Mouse (Mus musculus): Measurements from ENCODE around the gene Sdk2. TPM values are rescaled to one million over a fixed set of nuclear protein-coding genes. Genes with fewer than 3 reads are reported as not detected.

Sdk2 gene
- polyA plus RNA-seq, 1 experiment = 0.47 TPM

DNA sequence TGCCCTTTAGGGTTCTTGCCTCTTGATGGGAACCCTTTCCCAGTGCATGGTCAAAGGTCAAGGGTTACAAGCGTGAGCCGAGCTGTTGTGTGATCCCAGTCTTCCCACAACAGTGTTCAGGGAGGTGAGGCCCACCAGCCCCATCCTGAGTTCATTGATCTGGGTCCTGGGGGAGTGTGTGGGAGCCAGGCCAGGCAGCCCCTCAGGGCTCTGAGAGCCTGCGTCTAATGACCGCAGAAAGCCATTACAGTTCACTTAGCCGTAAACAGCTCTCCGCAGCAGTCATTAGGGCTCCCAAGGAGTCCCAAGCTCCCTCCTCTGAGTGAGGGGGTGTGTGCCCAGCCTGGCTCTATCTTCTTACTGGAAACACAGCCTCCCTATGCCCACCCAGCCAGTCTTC, 66.8 kb downstream of the Sdk2 start:
- no peak for DNase-seq (ENCODE audit: low read depth, low spot score)
- 66% methylated on average over 6 of the region's 6 CpGs for WGBS

DNA sequence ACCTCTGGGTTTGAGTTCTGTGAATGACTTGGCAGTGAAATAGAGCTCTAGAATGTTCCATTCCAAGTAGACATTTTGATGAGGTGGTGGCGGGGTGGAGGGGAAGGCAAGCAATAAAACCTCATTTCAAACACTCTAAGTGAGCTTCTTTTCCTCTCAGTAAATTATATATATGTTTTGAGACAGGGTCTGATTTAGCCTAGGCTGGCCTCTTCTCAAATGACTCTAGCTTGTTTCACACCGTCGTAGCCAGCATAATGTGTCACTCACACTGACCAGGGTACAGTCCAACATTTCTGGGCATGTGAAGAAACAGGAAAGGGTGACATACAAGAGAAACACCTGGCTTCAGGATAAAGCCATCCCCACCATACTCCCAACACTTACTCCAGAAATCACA, 68.1 kb downstream of the Sdk2 start:
- DNase-seq (ENCODE audit: low read depth, low spot score) = no peak
- WGBS = 78% methylated on average over 3 of the region's 3 CpGs

DNA sequence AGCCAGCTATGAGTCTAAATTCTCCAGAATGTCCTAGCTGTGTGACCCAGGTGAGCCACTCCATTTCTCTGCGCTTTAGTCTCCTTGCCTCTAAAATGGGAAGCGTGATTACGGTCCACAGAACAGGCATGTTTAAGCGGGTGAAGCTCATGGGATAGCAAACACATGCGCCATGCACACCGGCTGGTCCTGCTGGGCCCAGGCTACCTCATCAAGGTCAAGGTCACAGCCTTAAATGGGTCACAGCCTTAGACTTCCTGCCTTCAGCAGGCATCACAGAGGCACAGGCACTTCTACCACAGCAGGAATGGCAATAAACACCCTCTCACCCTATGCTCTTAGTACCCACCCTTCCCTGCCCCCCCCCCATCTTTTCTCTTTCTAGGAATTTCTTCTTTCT, 72.9 kb downstream of the Sdk2 start:
- WGBS = 92% methylated on average over 6 of the region's 6 CpGs
- no peak for DNase-seq (ENCODE audit: low read depth, low spot score)

DNA sequence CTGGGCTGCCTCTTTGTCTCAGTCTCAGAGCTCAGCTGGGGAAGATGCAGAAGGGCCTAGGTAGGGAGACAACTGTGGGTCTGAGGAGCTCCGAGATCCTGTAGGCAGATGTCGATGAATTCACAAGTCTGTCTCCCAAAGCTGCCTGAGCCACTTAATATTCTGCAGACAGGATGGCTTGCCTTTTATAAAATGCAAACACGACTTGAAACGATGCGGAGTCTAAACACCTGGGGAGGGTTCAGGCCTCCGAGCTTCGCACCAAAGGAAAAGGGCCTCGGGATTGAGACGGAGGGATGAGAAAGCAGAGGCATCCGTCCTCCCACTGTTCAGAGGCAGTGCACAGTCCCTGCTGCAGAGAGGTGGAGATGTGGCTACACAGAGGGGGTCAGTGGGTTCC, 74.0 kb downstream of the Sdk2 start:
- no peak for DNase-seq (ENCODE audit: low read depth, low spot score)
- WGBS = 83% methylated on average over 10 of the region's 10 CpGs

DNA sequence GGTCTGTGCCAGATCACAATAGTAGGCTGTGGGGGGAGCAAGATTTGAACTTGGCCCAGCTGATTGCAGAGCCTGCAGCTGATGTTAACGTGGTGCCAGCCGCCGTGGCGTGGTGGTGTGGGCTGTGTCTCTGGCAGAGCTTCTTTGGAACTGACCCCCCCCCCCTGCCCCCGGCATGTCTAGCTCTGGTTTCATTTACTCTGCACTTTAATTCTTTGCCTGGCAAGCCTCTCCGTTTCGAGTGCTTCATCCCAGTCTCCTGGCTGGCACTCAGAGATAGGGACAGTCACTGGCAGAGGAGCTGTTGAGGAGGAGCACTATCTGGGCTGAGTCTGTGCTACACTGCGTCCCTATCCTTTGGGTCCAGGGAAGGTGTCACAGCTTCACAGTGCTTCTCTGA, 75.0 kb downstream of the Sdk2 start:
- WGBS = 68% methylated on average over 8 of the region's 8 CpGs

DNA sequence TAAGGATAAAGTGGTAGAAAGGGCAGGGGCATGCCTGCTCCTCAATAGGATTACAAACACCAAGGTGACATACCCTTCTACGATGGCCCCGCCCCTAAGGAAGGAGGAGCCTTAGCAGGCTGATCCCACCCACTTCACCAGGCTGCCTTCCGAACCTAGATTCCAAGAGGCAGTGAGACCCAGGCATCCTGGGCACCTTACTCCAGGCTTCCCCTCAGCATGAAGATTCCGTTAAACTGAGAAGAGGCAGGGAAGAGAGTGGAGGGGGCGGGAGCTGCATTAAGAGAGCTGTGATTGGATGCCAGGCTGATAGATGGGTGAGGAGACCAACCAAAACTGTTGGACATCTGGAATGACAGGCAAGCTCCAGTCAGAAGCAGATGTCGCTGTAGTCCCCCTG, 76.4 kb downstream of the Sdk2 start:
- DNase-seq (ENCODE audit: low read depth, low spot score) = no peak
- WGBS = 8% methylated on average over 6 of the region's 6 CpGs

More for the DNA sequence above, 75.0 kb downstream of the Sdk2 start:
- DNase-seq (ENCODE audit: low read depth, low spot score) = no peak

DNA sequence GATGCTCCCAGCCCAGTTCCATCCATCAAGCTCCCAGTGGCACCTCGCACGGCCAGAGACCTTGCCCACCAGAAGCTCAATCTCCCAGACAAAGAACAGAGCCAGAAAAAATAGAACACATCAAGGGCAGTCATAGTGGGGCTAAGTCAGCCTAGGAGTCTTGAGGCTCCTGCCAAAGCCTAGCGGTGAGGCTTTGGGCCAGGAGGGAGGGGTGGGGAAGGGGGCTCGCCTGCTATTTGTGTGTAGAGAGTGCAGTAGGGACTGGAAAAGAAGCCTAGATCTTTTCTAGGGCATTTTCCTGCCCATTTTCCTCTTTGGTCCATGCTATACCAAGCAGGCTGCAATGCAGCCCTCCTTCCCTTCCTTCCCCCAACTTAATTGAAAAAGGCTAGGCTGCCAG, 76.8 kb downstream of the Sdk2 start:
- DNase-seq (ENCODE audit: low read depth, low spot score) = no peak
- 42% methylated on average over 4 of the region's 4 CpGs for WGBS

DNA sequence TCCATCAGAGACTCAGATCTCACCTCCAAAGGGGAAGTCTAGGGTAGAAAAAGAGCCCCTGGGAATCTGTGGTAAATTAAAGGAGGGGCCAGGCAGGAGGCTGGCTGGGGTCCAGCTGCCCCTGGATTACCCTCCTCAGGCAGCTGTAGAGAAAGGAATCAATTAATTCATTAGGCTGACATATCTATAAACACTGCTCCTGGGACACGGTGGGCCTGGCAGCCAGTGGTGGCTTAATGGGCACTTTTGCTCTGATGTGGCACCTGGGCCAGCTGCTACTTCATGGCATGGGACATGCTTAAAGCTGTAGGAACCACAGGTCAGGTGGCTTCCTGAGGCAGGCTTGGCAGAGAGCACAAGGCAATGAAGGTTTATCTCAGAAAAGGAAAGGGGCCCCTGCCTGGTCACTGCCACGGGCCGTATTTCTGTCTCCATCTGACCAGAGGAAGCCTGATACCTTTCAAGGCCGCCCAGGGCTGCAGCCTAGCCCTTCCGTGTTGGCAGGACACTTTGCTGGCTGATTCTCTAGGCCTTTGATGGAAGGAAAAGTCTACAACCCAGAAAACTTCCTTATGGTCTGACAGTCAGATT, 80.9 kb downstream of the Sdk2 start:
- 44% methylated on average over 5 of the region's 5 CpGs for WGBS
- DNase-seq (ENCODE audit: low read depth, low spot score) = no peak

DNA sequence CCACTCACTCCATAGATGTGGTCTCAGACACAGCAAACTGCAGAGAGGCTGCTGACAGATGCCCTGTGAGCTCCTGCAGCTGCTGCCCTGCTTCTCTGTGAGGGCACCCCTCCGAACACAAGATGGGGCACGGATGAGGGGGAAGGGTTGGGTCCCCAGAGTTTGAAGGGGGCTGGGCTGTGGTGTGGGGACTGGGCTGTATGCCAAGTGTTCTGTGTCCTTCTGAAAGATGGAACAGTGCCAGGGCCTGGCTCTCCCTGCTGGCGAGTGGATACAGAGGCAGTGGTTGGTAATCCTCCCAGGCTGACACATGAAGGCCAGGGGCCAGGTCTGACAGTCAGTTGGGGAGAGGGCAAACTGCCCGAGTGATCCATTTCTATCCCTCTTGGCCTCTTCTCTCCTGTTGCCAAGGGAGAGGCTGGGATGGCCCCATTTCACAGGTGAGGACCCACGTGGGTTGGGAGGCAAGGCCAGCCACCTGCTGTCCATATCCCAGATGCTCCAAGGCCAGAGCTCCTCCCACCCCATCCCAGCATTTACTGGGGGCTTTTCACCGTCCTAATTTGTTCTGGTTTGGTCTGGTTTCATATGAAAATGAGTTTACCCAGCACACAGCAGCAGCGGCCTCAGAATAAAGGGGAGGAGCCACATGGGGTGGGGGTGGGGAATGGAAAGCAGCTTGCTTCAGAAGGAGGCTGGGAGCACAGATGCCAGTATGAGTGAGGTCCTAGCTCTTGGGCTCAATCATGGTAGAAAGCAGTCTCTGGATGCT, 84.9 kb downstream of the Sdk2 start:
- WGBS = 37% methylated on average over 7 of the region's 7 CpGs

DNA sequence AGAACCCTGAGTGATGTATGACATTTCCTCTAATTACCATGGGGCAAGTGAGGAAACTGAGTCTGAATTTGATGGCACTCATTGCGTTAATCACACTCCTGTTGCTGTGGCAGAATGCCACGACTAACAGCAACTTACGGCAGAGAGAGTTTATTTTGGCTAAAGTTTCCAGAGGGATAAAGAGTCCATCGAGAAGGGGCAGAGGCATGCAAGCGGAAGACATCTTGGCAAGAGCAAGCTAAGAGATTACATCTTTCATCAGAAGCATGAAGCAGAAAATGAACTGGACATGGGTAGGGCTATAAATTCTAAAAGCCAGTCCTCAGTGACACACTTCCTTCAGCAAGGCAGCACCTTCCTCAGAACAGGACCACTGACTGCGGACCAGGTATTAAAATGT, 85.8 kb downstream of the Sdk2 start:
- 73% methylated on average over 6 of the region's 6 CpGs for WGBS
- no peak for DNase-seq (ENCODE audit: low read depth, low spot score)

More for the DNA sequence above, 84.9 kb downstream of the Sdk2 start:
- no peak for DNase-seq (ENCODE audit: low read depth, low spot score)

DNA sequence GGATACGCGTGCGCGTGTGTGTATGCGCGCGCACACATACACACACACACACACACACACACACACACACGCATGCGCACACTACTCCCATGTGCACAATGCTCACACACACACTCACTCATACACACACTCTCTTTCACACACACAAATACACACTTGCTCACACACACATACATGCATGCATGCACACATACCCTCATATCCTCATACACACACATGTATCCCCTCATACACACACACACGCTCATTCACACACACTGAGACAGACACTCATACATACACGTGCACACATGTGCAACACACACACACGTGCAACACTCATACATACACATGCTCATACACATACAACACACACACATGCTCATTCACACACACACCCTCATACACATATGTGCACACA, 88.5 kb downstream of the Sdk2 start:
- no peak for DNase-seq (ENCODE audit: low read depth, low spot score)
- WGBS = 98% methylated on average over 12 of the region's 12 CpGs

DNA sequence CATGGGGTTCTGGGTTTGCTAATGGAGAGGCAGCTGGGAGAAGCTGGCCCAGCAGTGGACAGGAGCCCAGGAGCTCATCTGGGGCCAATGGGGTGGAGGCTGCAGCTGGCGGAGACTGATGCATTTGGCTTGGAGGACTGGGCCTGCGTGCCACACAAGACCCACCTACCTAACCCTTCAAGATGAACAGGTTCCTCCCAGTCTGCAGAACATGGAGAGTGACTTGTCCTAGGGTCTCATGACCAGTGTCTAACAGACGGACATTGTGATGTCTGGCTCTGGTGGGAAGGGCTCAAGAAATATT, 91.2 kb downstream of the Sdk2 start:
- WGBS = 67% methylated on average over 3 of the region's 3 CpGs

DNA sequence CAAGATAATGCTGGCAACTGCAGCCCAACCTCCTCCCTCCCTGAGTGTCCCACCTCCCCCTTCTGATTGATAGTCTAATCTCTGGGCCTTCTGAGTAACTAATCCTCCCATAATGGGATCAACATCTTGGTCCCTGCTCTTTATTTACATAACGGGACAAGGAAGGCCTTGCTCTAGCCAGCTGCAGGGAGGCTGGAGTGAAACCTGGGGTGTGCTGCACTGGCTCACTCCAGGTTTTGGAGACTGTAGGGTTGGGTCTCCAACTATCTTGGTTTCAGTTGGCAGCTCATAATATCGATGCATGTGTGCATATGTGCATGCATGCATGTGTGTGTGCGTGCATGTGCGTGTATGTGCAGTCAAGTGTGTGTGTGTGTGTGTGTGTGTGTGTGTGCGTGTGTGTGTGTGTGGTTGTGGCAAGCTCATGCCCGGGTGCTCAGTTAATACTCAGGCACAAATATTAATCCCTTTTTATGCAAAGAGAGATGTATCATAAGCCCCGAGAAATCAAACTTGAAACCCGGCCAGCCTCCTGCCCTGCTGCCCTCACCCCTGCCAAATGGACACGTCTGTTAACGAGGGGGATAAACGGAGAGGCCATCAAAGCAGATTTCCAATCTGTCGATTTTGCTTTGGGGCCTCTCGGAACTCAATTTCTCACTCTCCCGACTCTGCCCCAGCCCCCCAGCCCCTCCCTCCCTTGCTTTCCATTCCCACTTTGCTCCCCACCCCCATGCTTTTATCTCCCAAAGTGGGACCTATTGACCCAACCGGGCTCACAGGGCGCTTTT, 91.8 kb downstream of the Sdk2 start:
- DNase-seq (ENCODE audit: low read depth, low spot score) = no peak
- 54% methylated on average over 16 of the region's 16 CpGs for WGBS

More for the DNA sequence above, 91.2 kb downstream of the Sdk2 start:
- no peak for DNase-seq (ENCODE audit: low read depth, low spot score)

DNA sequence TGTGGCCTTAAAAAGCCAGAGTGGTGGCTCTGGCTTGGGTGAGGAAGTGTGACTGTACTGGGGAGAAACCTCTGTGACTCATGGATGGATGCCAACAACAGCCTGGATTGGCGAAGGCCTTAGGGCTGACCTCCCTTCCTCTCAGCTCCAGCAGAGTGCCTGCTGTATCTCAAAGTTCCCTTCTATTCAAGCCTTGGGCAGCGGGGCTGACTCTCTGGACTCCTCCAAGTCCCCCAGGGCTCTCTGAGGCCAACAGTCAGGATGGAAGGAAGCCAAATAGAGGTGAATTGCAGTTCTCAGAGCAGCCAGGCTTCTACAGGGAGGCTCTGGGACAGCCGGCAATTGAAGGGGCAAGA, 94.4 kb downstream of the Sdk2 start:
- 68% methylated on average over 3 of the region's 3 CpGs for WGBS
- DNase-seq (ENCODE audit: low read depth, low spot score) = no peak

DNA sequence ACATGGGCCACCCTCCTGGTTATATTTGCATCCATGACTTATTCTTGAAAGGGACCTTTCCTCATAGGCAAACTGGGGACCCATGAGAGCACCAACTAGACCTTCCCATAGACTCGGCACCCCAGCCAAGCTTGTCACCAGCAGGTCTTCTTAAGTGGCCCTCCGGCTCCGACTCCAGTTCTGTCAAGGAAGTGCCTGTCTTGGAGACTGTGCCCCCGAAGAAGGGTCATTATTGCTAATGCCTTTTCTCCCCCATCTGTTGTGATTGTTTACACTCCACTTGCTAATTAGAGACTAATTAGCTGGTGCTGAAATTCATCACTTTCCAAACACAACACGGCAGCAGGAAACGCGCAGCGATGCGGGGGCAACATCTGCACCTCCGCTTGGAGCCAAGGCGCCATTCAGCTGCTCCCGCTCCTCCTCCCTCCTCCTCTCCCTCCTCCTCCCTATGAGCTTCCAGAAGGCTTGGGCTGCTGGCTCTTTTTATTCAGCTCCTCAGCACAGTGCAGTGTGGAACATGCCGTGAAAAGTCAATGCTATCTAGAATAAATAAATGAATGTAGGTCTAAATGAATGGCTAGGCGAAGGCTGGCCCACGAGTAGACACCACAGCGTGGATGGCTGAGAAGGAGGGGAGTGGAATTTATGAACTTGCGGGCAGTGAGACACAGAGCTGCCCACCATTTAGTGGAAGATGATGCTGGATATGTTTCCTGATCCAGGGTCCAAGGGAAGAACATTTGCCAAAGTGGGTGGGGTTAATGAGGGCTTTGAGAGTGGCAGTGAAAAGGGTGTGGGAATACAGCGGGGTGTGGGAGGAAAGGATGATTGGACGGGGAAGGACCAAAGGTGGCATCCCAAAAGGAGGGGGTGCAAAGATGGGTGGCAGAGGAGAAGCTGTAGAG, 95.0 kb downstream of the Sdk2 start:
- WGBS = 91% methylated on average over 19 of the region's 19 CpGs
- no peak for DNase-seq (ENCODE audit: low read depth, low spot score)

DNA sequence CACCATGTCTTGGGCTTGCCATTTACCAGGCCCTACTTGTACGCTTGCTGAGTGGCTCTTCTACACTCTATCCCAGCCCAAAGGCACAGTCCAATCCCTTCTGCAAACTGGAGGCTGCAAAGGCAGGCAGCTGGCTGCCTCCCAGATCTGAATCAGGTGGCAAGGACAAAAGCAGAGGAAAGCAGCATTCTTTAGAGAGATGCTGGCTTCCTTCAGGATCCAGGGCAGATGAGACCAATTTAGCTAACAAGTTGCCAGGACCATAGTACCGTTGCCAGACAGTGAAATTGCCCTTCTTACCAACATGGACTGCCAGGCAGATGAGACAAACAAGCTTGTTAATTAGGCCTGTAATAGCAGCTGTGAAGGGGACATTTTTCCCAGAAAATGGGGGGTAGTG, 96.8 kb downstream of the Sdk2 start:
- 74% methylated on average over 2 of the region's 2 CpGs for WGBS
- no peak for DNase-seq (ENCODE audit: low read depth, low spot score)

DNA sequence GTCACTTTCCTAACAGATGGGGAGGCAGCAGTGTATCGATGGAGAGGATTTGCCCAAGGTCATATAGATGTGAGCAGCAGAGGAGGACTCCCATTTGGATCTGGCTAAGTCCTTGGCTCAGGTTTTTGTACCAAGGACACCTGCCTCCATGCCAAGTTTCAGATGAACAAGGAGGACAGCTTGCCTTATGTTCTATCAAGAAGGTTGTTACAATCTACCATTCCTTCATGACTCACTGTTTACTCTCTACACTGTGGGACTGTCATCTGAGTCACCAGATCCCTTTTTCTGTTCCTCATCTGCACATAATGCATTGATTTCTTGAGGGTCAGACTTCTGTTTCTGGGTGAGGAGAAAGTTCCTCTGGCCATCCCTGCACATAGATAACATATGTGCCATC, 101.6 kb downstream of the Sdk2 start:
- DNase-seq (ENCODE audit: low read depth, low spot score) = no peak
- whole genome bisulfite sequencing = 86% methylated on average over 1 of the region's 1 CpGs

DNA sequence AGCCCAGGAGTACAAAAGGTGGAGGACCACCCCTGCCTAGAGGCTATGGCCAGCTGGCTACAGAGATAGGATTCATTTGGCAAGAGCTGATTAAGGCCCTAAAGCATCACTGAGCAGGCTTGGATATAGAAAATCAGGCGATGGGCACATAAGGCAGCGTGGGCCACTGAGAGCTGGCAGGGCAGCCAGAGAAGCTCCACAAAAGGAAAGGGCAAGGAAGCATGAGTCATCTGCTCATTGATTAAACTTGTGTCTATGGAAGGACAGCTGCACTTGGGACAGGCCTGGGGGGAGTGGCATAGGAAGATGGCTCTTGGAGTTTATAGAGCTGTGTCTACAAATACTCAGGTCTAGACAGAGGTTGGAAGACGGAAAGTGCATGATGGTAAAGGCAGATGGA, 104.1 kb downstream of the Sdk2 start:
- no peak for DNase-seq (ENCODE audit: low read depth, low spot score)
- WGBS = 86% methylated on average over 3 of the region's 3 CpGs

DNA sequence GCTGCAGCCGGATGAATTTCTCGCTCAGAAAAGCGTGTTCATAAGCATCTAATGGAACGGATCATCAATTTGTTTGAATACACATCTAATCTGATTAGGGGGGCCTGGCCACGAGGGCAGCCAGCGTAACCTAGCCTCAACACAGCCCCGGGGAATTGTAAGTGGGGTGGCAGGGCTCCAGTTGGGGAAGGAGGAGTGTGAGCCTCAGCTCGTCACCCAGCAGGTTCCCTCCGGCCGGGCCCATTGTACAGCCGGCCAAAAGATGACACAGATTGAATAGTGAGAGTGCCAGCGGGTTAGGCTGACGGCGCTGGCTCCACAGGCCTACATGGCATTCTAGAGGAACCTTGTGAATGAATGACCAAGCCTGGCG, 115.2 kb downstream of the Sdk2 start:
- no peak for DNase-seq (ENCODE audit: low read depth, low spot score)
- 87% methylated on average over 15 of the region's 15 CpGs for WGBS

DNA sequence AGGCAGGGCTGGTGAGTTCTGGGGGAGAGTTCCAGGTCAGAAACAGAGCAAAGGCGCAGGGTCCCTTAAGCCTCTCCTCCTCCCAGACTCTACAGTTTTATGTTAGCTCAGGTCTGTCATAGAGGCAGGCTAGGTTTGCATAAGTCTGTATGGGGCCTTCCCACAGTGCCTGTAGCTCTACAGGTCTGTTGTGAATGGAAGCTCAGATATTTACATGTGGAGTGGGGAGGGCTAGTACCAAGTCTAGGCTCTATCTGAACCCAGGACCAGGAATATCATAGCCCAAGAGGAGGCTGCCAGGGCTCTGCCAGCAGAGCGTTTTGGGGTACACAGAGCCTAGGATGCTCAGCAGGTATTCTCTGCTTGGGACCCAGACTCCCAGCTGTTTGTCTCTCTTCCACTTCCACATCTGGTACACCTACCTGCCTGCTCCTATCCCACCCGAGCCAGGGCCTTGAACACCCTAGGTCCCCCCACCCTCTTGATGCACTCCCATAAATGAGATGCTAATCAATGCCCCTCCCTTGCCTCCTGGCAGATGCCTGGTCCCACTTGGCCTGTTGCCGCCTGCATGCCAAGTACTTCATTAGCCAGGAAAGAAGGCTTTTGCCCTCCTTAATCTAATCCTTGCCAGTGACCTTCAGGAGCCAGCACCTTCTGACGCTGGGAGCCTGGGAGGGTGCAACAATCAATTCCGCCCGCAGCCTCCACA, 115.8 kb downstream of the Sdk2 start:
- no peak for DNase-seq (ENCODE audit: low read depth, low spot score)
- 82% methylated on average over 7 of the region's 7 CpGs for WGBS

All from large intestine, adult 2 months (tissue).